8 mouse cellular contexts compared by ENCODE assay signal in genomic region chr16:30587494-30588327, GRCm38 (mm10). TPM values are rescaled to one million over a fixed set of nuclear protein-coding genes. Genes with fewer than 3 reads are reported as not detected.
DNase-seq lines count a peak whose midpoint lies in the region; ATAC-seq and TF ChIP-seq lines count a peak whose summit lies in the region.

Gene Lsg1, minus strand, starts transcription at chr16:30587592.

- 4% methylated on average over 35 of the region's 35 CpGs for WGBS in heart, embryonic 12.5 days
- WGBS in kidney, postnatal 0 days = 3% methylated on average over 35 of the region's 35 CpGs
- WGBS in liver, embryonic 11.5 days = 4% methylated on average over 35 of the region's 35 CpGs
- WGBS in stomach, embryonic 14.5 days = 3% methylated on average over 35 of the region's 35 CpGs

- peak within 1 kb of the TSS; percentile 29; the same call in 1 of the 2 replicates for H3K27ac ChIP-seq in heart, embryonic 12.5 days (ENCODE audit: poor library complexity, severe bottlenecking)
- peak within 1 kb of the TSS; percentile 60 for H3K27ac ChIP-seq in kidney, postnatal 0 days
- peak within 1 kb of the TSS; percentile 23 for H3K27ac ChIP-seq in liver, embryonic 11.5 days (ENCODE audit: low read depth, low read length)
- peak within 1 kb of the TSS; percentile 69; the same call in 1 of the 2 replicates for H3K27ac ChIP-seq in stomach, embryonic 14.5 days (ENCODE audit: low read length)

- H3K9me3 ChIP-seq in heart, embryonic 12.5 days (replicated peaks) = no peaks in the 10 kb centered on the region
- H3K9me3 ChIP-seq in kidney, postnatal 0 days (replicated peaks; ENCODE audit: low read length) = no peaks in the 10 kb centered on the region
- H3K9me3 ChIP-seq in liver, embryonic 11.5 days (ENCODE audit: control insufficient read depth, low read length) = no peaks in the 10 kb centered on the region
- H3K9me3 ChIP-seq in stomach, embryonic 14.5 days (ENCODE audit: control insufficient read depth, low read depth, low read length) = no peaks in the 10 kb centered on the region

- TF ChIP-seq CTCF in kidney, postnatal 0 days (IDR thresholded peaks at IDR 0.05; ENCODE audit: low read depth) = peak; percentile 58; the same call in 1 of the 2 replicates

- H3K27me3 ChIP-seq in heart, embryonic 12.5 days (replicated peaks) = no peaks in the 10 kb centered on the region
- H3K27me3 ChIP-seq in kidney, postnatal 0 days (ENCODE audit: insufficient read depth, low read length) = no peaks in the 10 kb centered on the region
- no peaks in the 10 kb centered on the region for H3K27me3 ChIP-seq in liver, embryonic 11.5 days (replicated peaks; ENCODE audit: control insufficient read depth, insufficient read depth, low read length)
- H3K27me3 ChIP-seq in stomach, embryonic 14.5 days (ENCODE audit: control insufficient read depth, insufficient read depth, low read length) = no peaks in the 10 kb centered on the region

- peaks cover 7% of the 10 kb centered on the region for H3K4me1 ChIP-seq in heart, embryonic 12.5 days (replicated peaks)
- no peaks in the 10 kb centered on the region for H3K4me1 ChIP-seq in kidney, postnatal 0 days (replicated peaks; ENCODE audit: insufficient read depth, low read length)
- 0 out of 2 replicates have a peak, but pooled peaks cover 3% of the 10 kb centered on the region for H3K4me1 ChIP-seq in liver, embryonic 11.5 days (replicated peaks; ENCODE audit: control insufficient read depth, insufficient read depth, low read length)
- H3K4me1 ChIP-seq in stomach, embryonic 14.5 days (ENCODE audit: control insufficient read depth, insufficient read depth, low read length) = no peaks in the 10 kb centered on the region; the same call in 1 of the 2 replicates

- H3K9ac ChIP-seq in heart, embryonic 12.5 days = peak within 1 kb of the TSS; percentile 80
- peak within 1 kb of the TSS; percentile 68 for H3K9ac ChIP-seq in kidney, postnatal 0 days (ENCODE audit: low read depth, low read length)
- H3K9ac ChIP-seq in liver, embryonic 11.5 days (ENCODE audit: low read depth, low read length) = peak within 1 kb of the TSS; percentile 85
- peak within 1 kb of the TSS; percentile 66 for H3K9ac ChIP-seq in stomach, embryonic 14.5 days (replicated peaks; ENCODE audit: low read depth, low read length)

- peak within 1 kb of the TSS; percentile 85 for H3K4me2 ChIP-seq in heart, embryonic 12.5 days
- peak within 1 kb of the TSS; percentile 84 for H3K4me2 ChIP-seq in kidney, postnatal 0 days (ENCODE audit: low read length)
- H3K4me2 ChIP-seq in liver, embryonic 11.5 days = peak within 1 kb of the TSS; percentile 77
- peak within 1 kb of the TSS; percentile 66 for H3K4me2 ChIP-seq in stomach, embryonic 14.5 days (replicated peaks; ENCODE audit: low read depth, low read length)

- peak; percentile 94 for DNase-seq in CD4-positive helper T cell, adult 2 months (ENCODE audit: low read depth, low spot score)
- DNase-seq in brain, embryonic 18.5 days (ENCODE audit: low read depth, low spot score) = peak; percentile 89
- peak; percentile 97 for DNase-seq in kidney, postnatal 0 days (ENCODE audit: low spot score)
- peak; percentile 83 for DNase-seq in liver, embryonic 11.5 days (ENCODE audit: low spot score)
- peak; percentile 95 for DNase-seq in naive thymus-derived CD4-positive, alpha-beta T cell, adult 2 months (ENCODE audit: low read depth)

- peak within 1 kb of the TSS; percentile 91 for H3K4me3 ChIP-seq in heart, embryonic 12.5 days
- peak within 1 kb of the TSS; percentile 75 for H3K4me3 ChIP-seq in kidney, postnatal 0 days (replicated peaks; ENCODE audit: low read depth, low read length)
- H3K4me3 ChIP-seq in liver, embryonic 11.5 days (ENCODE audit: low read depth, low read length) = peak within 1 kb of the TSS; percentile 91
- peak within 1 kb of the TSS; percentile 65 for H3K4me3 ChIP-seq in stomach, embryonic 14.5 days (ENCODE audit: low read depth, low read length)

- peaks cover 27% of the 10 kb centered on the region for H3K36me3 ChIP-seq in heart, embryonic 12.5 days
- peaks cover 16% of the 10 kb centered on the region for H3K36me3 ChIP-seq in kidney, postnatal 0 days (ENCODE audit: insufficient read depth, low read length)
- peaks cover 14% of the 10 kb centered on the region for H3K36me3 ChIP-seq in liver, embryonic 11.5 days (ENCODE audit: control insufficient read depth, insufficient read depth, low read length)
- H3K36me3 ChIP-seq in stomach, embryonic 14.5 days (ENCODE audit: control insufficient read depth, insufficient read depth, low read length) = peaks cover 19% of the 10 kb centered on the region

- peak; percentile 97 for ATAC-seq in erythroid progenitor cell, adult 5-6 weeks (replicated peaks; ENCODE audit: low FRiP score, poor library complexity, severe bottlenecking)
- ATAC-seq in heart, embryonic 12.5 days (ENCODE audit: insufficient number of reproducible peaks, low FRiP score) = peak; percentile 92
- ATAC-seq in kidney, postnatal 0 days (replicated peaks; ENCODE audit: low FRiP score, low read depth) = peak; percentile 93
- peak; percentile 94 for ATAC-seq in liver, embryonic 11.5 days (replicated peaks; ENCODE audit: low FRiP score)
- ATAC-seq in stomach, embryonic 14.5 days (ENCODE audit: insufficient number of reproducible peaks, insufficient read depth, low FRiP score, low read depth) = peak; percentile 94

RNA-seq across cellular contexts. Expression of gene Lsg1, which starts in this region (rescaled TPM):
- total RNA-seq in erythroid progenitor cell, adult 5-6 weeks (2015; ENCODE audit: low replicate concordance) = 15.9 and 23.1 TPM in 2 replicates
- 28.4 and 39.0 TPM in 2 replicates for total RNA-seq in erythroid progenitor cell, adult 5-6 weeks (2017; ENCODE audit: low replicate concordance)
- polyA plus RNA-seq in heart, embryonic 12.5 days (2016; fragmentation: Nextera tagmentation; extraction: Ambion mirVana) = 42.9 and 48.1 TPM in 2 replicates
- 55.3 and 59.3 TPM in 2 replicates for polyA plus RNA-seq in kidney, postnatal 0 days (2015; fragmentation: Nextera tagmentation; extraction: Ambion mirVana)
- 81.0 and 82.2 TPM in 2 replicates for polyA plus RNA-seq in liver, embryonic 11.5 days (2014; fragmentation: Nextera tagmentation; extraction: Ambion mirVana)
- polyA plus RNA-seq in stomach, embryonic 14.5 days (2014; fragmentation: Nextera tagmentation; extraction: Ambion mirVana) = 65.0 and 66.0 TPM in 2 replicates

Comparison
In these comparisons a context has a peak if more than half of its experiments do, and no peak if none do; other contexts are left out.
1. Peak in every context shown above with its lines: DNase-seq, ATAC-seq, H3K4me3 ChIP-seq and H3K27ac ChIP-seq.